Mouse (Mus musculus) liver, embryonic 12.5 days (tissue): ENCODE results near the gene Mmp15. TPM values are rescaled to one million over a fixed set of nuclear protein-coding genes. Genes with fewer than 3 reads are reported as not detected.

Experiments
- ATAC-seq: fragments of 200-750 bp; cut with Nextera tagmentation; 2 replicates; pipeline ENCODE4 v1.8.0; 2017; ENCODE audit warnings: moderate number of reproducible peaks, mild to moderate bottlenecking, moderate library complexity
- H3K27ac ChIP-seq: fragments of 300-500 bp; sonication (generic); 2 replicates; pipeline ENCODE4 v1.5.1; 2016; ENCODE audit warnings: mild to moderate bottlenecking
- H3K27me3 ChIP-seq: fragments of 300-500 bp; sonication (generic); replicated peaks from 2 replicates; pipeline ENCODE4 v1.6.1; 2016; ENCODE audit warnings: mild to moderate bottlenecking, moderate library complexity
- H3K36me3 ChIP-seq: fragments of 300-500 bp; sonication (generic); 2 replicates; pipeline ENCODE4 v1.6.1; 2016; ENCODE audit warnings: mild to moderate bottlenecking, moderate library complexity
- H3K4me1 ChIP-seq: fragments of 300-500 bp; sonication (generic); 2 replicates; pipeline ENCODE4 v1.6.1; 2016
- H3K4me2 ChIP-seq: fragments of 300-500 bp; sonication (generic); 2 replicates; pipeline ENCODE4 v1.6.1; 2016; ENCODE audit warnings: mild to moderate bottlenecking, moderate library complexity
- H3K4me3 ChIP-seq: fragments of 300-500 bp; sonication (generic); 2 replicates; pipeline ENCODE4 v1.5.1; 2016; ENCODE audit warnings: mild to moderate bottlenecking, moderate library complexity
- H3K9ac ChIP-seq: fragments of 300-500 bp; sonication (generic); 2 replicates; pipeline ENCODE4 v1.6.1; 2016; ENCODE audit warnings: mild to moderate bottlenecking, moderate library complexity
- H3K9me3 ChIP-seq: fragments of 300-500 bp; sonication (generic); replicated peaks from 2 replicates; pipeline ENCODE4 v1.6.1; 2016; ENCODE audit warnings: mild to moderate bottlenecking, moderate library complexity
- WGBS: fragments of 180-500 bp; shearing (Covaris S2); methylation state at CpG from one replicate; pipeline ENCODE4 v1.1.7; 2016; ENCODE audit not compliant: insufficient replicate concordance; 5-methylcytosine and 5-hydroxymethylcytosine counted together
- polyA plus RNA-seq: library from polyadenylated mRNA; unstranded; fragments of >200 nt; fragmentation: Nextera tagmentation; extraction: Ambion mirVana; gene quantifications from 2 replicates; pipeline ENCODE4 v1.2.1, GENCODE M21; 2016

Mmp15 gene
- polyA plus RNA-seq: 2.9 TPM in 2 replicates

GRCm38 (mm10) chr8:95352151-95352870 lies at the start of gene Mmp15:
Gene Mmp15, plus strand, starts transcription at chr8:95352268.
- peaks cover 90% of the 10 kb centered on the region for H3K27me3 ChIP-seq
- H3K9me3 ChIP-seq: no peaks in the 10 kb centered on the region
- H3K4me3 ChIP-seq: peak within 1 kb of the TSS; percentile 54
- peaks cover 10% of the 10 kb centered on the region; the same call in 1 of the 2 replicates for H3K4me1 ChIP-seq
- 1% methylated on average over 80 of the region's 80 CpGs for WGBS
- peak within 1 kb of the TSS; percentile 71 for H3K4me2 ChIP-seq
- no peaks in the 10 kb centered on the region for H3K36me3 ChIP-seq
- ATAC-seq: peak; percentile 42; the same call in 1 of the 2 replicates
- H3K9ac ChIP-seq: peak within 1 kb of the TSS; percentile 59
- no peak within 1 kb of the TSS for H3K27ac ChIP-seq

GRCm38 (mm10) chr8:95302410-95302809 lies 49.7 kb upstream of the Mmp15 start:
- peaks cover 29% of the 10 kb centered on the region; the same call in 1 of the 2 replicates for H3K27me3 ChIP-seq
- no peak overlapping the region for H3K4me3 ChIP-seq
- 7% methylated on average over 5 of the region's 5 CpGs for WGBS
- no peaks in the 10 kb centered on the region for H3K4me1 ChIP-seq
- H3K4me2 ChIP-seq: no peak overlapping the region
- no peak for ATAC-seq
- no peaks in the 10 kb centered on the region for H3K9me3 ChIP-seq
- no peak overlapping the region for H3K9ac ChIP-seq
- H3K36me3 ChIP-seq: no peaks in the 10 kb centered on the region
- no peak overlapping the region for H3K27ac ChIP-seq

- H3K4me1 ChIP-seq: no peaks in the 10 kb centered on the region
- H3K4me3 ChIP-seq: no peak overlapping the region
- H3K36me3 ChIP-seq: no peaks in the 10 kb centered on the region
- H3K4me2 ChIP-seq: no peak overlapping the region
- no peak overlapping the region for H3K9ac ChIP-seq
- peaks cover 20% of the 10 kb centered on the region; the same call in 1 of the 2 replicates for H3K27me3 ChIP-seq
- 39% methylated on average over 4 of the region's 4 CpGs for WGBS
- H3K27ac ChIP-seq: no peak overlapping the region
- no peaks in the 10 kb centered on the region for H3K9me3 ChIP-seq
- no peak for ATAC-seq
Observed at GRCm38 (mm10) chr8:95305526-95305925, 46.5 kb upstream of the Mmp15 start.

- H3K4me3 ChIP-seq: no peak within 1 kb of the TSS
- H3K36me3 ChIP-seq: no peaks in the 10 kb centered on the region
- WGBS: 29% methylated on average over 6 of the region's 6 CpGs
- no peaks in the 10 kb centered on the region for H3K9me3 ChIP-seq
- H3K27ac ChIP-seq: no peak within 1 kb of the TSS
- no peak within 1 kb of the TSS for H3K9ac ChIP-seq
- peaks cover 14% of the 10 kb centered on the region; the same call in 1 of the 2 replicates for H3K27me3 ChIP-seq
- H3K4me1 ChIP-seq: no peaks in the 10 kb centered on the region
- no peak for ATAC-seq
- no peak within 1 kb of the TSS for H3K4me2 ChIP-seq
Observed at GRCm38 (mm10) chr8:95306431-95306830, 45.6 kb upstream of the Mmp15 start, which contains the start of gene Cngb1. Gene Cngb1, minus strand, starts transcription at chr8:95306585.

GRCm38 (mm10) chr8:95310342-95310970 lies 41.6 kb upstream of the Mmp15 start, which contains the start of gene Tepp:
Gene Tepp, plus strand, starts transcription at chr8:95310566.
- H3K4me3 ChIP-seq: no peak within 1 kb of the TSS
- no peak within 1 kb of the TSS for H3K4me2 ChIP-seq
- H3K4me1 ChIP-seq: no peaks in the 10 kb centered on the region
- no peak within 1 kb of the TSS for H3K27ac ChIP-seq
- no peaks in the 10 kb centered on the region for H3K9me3 ChIP-seq
- peaks cover 19% of the 10 kb centered on the region; the same call in 1 of the 2 replicates for H3K27me3 ChIP-seq
- H3K9ac ChIP-seq: no peak within 1 kb of the TSS
- H3K36me3 ChIP-seq: no peaks in the 10 kb centered on the region
- WGBS: 39% methylated on average over 6 of the region's 6 CpGs
- ATAC-seq: no peak

GRCm38 (mm10) chr8:95312836-95313235 lies 39.2 kb upstream of the Mmp15 start:
- Histone ChIP-seq H3K9me3 (no peaks in the 10 kb centered on the region), H3K27me3 (peaks cover 13% of the 10 kb centered on the region; the same call in 1 of the 2 replicates), H3K4me2 (no peak overlapping the region), H3K4me3 (no peak overlapping the region), H3K9ac (no peak overlapping the region), H3K36me3 (no peaks in the 10 kb centered on the region), H3K27ac (no peak overlapping the region), H3K4me1 (no peaks in the 10 kb centered on the region)
- no peak for ATAC-seq
- WGBS: 59% methylated on average over 18 of the region's 18 CpGs

- WGBS: 66% methylated on average over 6 of the region's 6 CpGs
- Histone ChIP-seq H3K4me2 (no peak overlapping the region), H3K9ac (no peak overlapping the region), H3K27ac (no peak overlapping the region), H3K9me3 (no peaks in the 10 kb centered on the region), H3K4me3 (no peak overlapping the region), H3K36me3 (no peaks in the 10 kb centered on the region), H3K27me3 (peaks cover 21% of the 10 kb centered on the region), H3K4me1 (no peaks in the 10 kb centered on the region)
- ATAC-seq: no peak
Observed at GRCm38 (mm10) chr8:95313857-95314256, 38.2 kb upstream of the Mmp15 start.

GRCm38 (mm10) chr8:95314707-95315106 lies 37.4 kb upstream of the Mmp15 start:
- H3K4me1 ChIP-seq: no peaks in the 10 kb centered on the region
- no peak overlapping the region for H3K4me2 ChIP-seq
- no peaks in the 10 kb centered on the region for H3K36me3 ChIP-seq
- no peak overlapping the region for H3K9ac ChIP-seq
- no peak for ATAC-seq
- no peaks in the 10 kb centered on the region for H3K9me3 ChIP-seq
- H3K27ac ChIP-seq: no peak overlapping the region
- H3K4me3 ChIP-seq: no peak overlapping the region
- peaks cover 30% of the 10 kb centered on the region for H3K27me3 ChIP-seq
- 54% methylated on average over 2 of the region's 2 CpGs for WGBS

GRCm38 (mm10) chr8:95315350-95315749 lies 36.7 kb upstream of the Mmp15 start:
- no peak for ATAC-seq
- Histone ChIP-seq H3K27me3 (peaks cover 36% of the 10 kb centered on the region), H3K4me1 (peaks cover 5% of the 10 kb centered on the region), H3K27ac (no peak overlapping the region), H3K36me3 (no peaks in the 10 kb centered on the region), H3K9ac (no peak overlapping the region), H3K4me2 (no peak overlapping the region), H3K9me3 (no peaks in the 10 kb centered on the region), H3K4me3 (no peak overlapping the region)
- WGBS: 57% methylated on average over 1 of the region's 1 CpGs

GRCm38 (mm10) chr8:95320224-95321139 lies 31.6 kb upstream of the Mmp15 start:
- Histone ChIP-seq H3K27me3 (peaks cover 58% of the 10 kb centered on the region), H3K4me1 (peaks cover 13% of the 10 kb centered on the region), H3K4me3 (peak overlapping the region; percentile 50), H3K27ac (no peak overlapping the region), H3K4me2 (peak overlapping the region; percentile 76), H3K9me3 (no peaks in the 10 kb centered on the region), H3K9ac (peak overlapping the region; percentile 46; the same call in 1 of the 2 replicates), H3K36me3 (peaks cover 8% of the 10 kb centered on the region)
- 3% methylated on average over 41 of the region's 41 CpGs for WGBS
- peak; percentile 67 for ATAC-seq

- Histone ChIP-seq H3K4me1 (peaks cover 13% of the 10 kb centered on the region), H3K9me3 (no peaks in the 10 kb centered on the region), H3K4me2 (no peak overlapping the region), H3K27me3 (peaks cover 50% of the 10 kb centered on the region), H3K9ac (no peak overlapping the region), H3K27ac (no peak overlapping the region), H3K4me3 (no peak overlapping the region), H3K36me3 (peaks cover 34% of the 10 kb centered on the region)
- ATAC-seq: no peak
- WGBS: 73% methylated on average over 3 of the region's 3 CpGs
Observed at GRCm38 (mm10) chr8:95323201-95323600, 28.9 kb upstream of the Mmp15 start.
